Mouse (Mus musculus) kidney, postnatal 0 days (tissue): Measurements from ENCODE around the gene Zfp64. TPM values are rescaled to one million over a fixed set of nuclear protein-coding genes. Genes with fewer than 3 reads are reported as not detected.

ENCODE experiments used
- ATAC-seq: fragments of 200-750 bp; cut with Nextera tagmentation; replicated peaks from 2 replicates; pipeline ENCODE4 v1.8.0; 2017; ENCODE audit warnings: low read depth, moderate number of reproducible peaks, moderate TSS enrichment, moderate library complexity; ENCODE audit not compliant: low FRiP score
- DNase-seq: peaks from one replicate; pipeline ENCODE4 v3.0.0-alpha.2; 2016; ENCODE audit warnings: low spot score
- H3K27ac ChIP-seq: fragments of 300-500 bp; sonication (generic); 2 replicates; pipeline ENCODE4 v1.5.1; 2014; ENCODE audit warnings: mild to moderate bottlenecking
- H3K27me3 ChIP-seq: fragments of 300-500 bp; sonication (generic); 2 replicates; pipeline ENCODE4 v1.6.1; 2014; ENCODE audit warnings: low read length, mixed read lengths; ENCODE audit not compliant: insufficient read depth
- H3K36me3 ChIP-seq: fragments of 300-500 bp; sonication (generic); 2 replicates; pipeline ENCODE4 v1.6.1; 2014; ENCODE audit warnings: low read length, mixed read lengths; ENCODE audit not compliant: insufficient read depth
- H3K4me1 ChIP-seq: fragments of 300-500 bp; sonication (generic); replicated peaks from 2 replicates; pipeline ENCODE4 v1.6.1; 2014; ENCODE audit warnings: antibody characterized with exemption, low read length, mixed read lengths; ENCODE audit not compliant: insufficient read depth
- H3K4me2 ChIP-seq: fragments of 300-500 bp; sonication (generic); 2 replicates; pipeline ENCODE4 v1.6.1; 2014; ENCODE audit warnings: mild to moderate bottlenecking, low read length, moderate library complexity, mixed read lengths
- H3K4me3 ChIP-seq: fragments of 300-500 bp; sonication (generic); replicated peaks from 2 replicates; pipeline ENCODE4 v1.5.1; 2014; ENCODE audit warnings: low read depth, low read length
- H3K9ac ChIP-seq: fragments of 300-500 bp; sonication (generic); 2 replicates; pipeline ENCODE4 v1.6.1; 2014; ENCODE audit warnings: low read depth, low read length
- H3K9me3 ChIP-seq: fragments of 300-500 bp; sonication (generic); replicated peaks from 2 replicates; pipeline ENCODE4 v1.6.1; 2016; ENCODE audit warnings: low read length, inconsistent platforms, mixed read lengths
- CTCF ChIP-seq: IDR thresholded peaks from 2 replicates; pipeline ENCODE4 v1.5.1; 2016; ENCODE audit warnings: antibody characterized with exemption, low read depth, mild to moderate bottlenecking, moderate library complexity
- WGBS: fragments of 180-500 bp; shearing (Covaris S2); extraction: QIAGEN DNeasy Blood & Tissue Kit; methylation state at CpG from one replicate; pipeline ENCODE4 v1.1.7; 2014; 5-methylcytosine and 5-hydroxymethylcytosine counted together
- polyA plus RNA-seq: library from polyadenylated mRNA; unstranded; fragments of >200 nt; fragmentation: Nextera tagmentation; extraction: Ambion mirVana; gene quantifications from 2 replicates; pipeline ENCODE4 v1.2.1, GENCODE M21; 2015

Gene Zfp64
- polyA plus RNA-seq, 1 experiment from 2014 or later: 20.4 TPM

GRCm38 (mm10) chr2:168882997-168883396 is 72.4 kb downstream of the Zfp64 start:
- Histone ChIP-seq H3K4me1 (no peaks in the 10 kb centered on the region), H3K36me3 (no peaks in the 10 kb centered on the region), H3K27ac (no peak overlapping the region), H3K9me3 (no peaks in the 10 kb centered on the region), H3K4me3 (no peak overlapping the region), H3K27me3 (no peaks in the 10 kb centered on the region), H3K9ac (no peak overlapping the region), H3K4me2 (no peak overlapping the region)
- no peak for DNase-seq
- WGBS: 91% methylated on average over 1 of the region's 1 CpGs
- no peak for TF ChIP-seq CTCF
- no peak for ATAC-seq

- TF ChIP-seq CTCF: peak; percentile 72
- 48% methylated on average over 5 of the region's 5 CpGs for WGBS
- no peak overlapping the region for H3K4me2 ChIP-seq
- no peak for DNase-seq
- H3K9ac ChIP-seq: no peak overlapping the region
- no peak overlapping the region for H3K27ac ChIP-seq
- no peak for ATAC-seq
- no peaks in the 10 kb centered on the region for H3K27me3 ChIP-seq
- H3K4me3 ChIP-seq: no peak overlapping the region
- H3K9me3 ChIP-seq: no peaks in the 10 kb centered on the region
- no peaks in the 10 kb centered on the region for H3K4me1 ChIP-seq
- H3K36me3 ChIP-seq: no peaks in the 10 kb centered on the region
Measured at GRCm38 (mm10) chr2:168881927-168882326, 73.5 kb downstream of the Zfp64 start.

GRCm38 (mm10) chr2:168879573-168879972 is 75.8 kb downstream of the Zfp64 start:
- ATAC-seq (no peak), DNase-seq (no peak)
- WGBS: 86% methylated on average over 10 of the region's 10 CpGs
- H3K4me1 ChIP-seq: no peaks in the 10 kb centered on the region
- no peak overlapping the region for H3K4me2 ChIP-seq
- H3K27me3 ChIP-seq: no peaks in the 10 kb centered on the region
- H3K9ac ChIP-seq: no peak overlapping the region
- H3K27ac ChIP-seq: no peak overlapping the region
- TF ChIP-seq CTCF: peak; percentile 43; the same call in 1 of the 2 replicates
- no peaks in the 10 kb centered on the region for H3K9me3 ChIP-seq
- H3K4me3 ChIP-seq: no peak overlapping the region
- no peaks in the 10 kb centered on the region for H3K36me3 ChIP-seq

- Histone ChIP-seq H3K27me3 (no peaks in the 10 kb centered on the region), H3K4me3 (no peak overlapping the region), H3K9me3 (no peaks in the 10 kb centered on the region), H3K4me1 (no peaks in the 10 kb centered on the region), H3K36me3 (no peaks in the 10 kb centered on the region), H3K4me2 (no peak overlapping the region), H3K9ac (no peak overlapping the region), H3K27ac (no peak overlapping the region)
- ATAC-seq (no peak), DNase-seq (no peak)
- WGBS: 57% methylated on average over 8 of the region's 8 CpGs
- TF ChIP-seq CTCF: no peak
Measured at GRCm38 (mm10) chr2:168878708-168879107, 76.7 kb downstream of the Zfp64 start.

- Histone ChIP-seq H3K27ac (no peak overlapping the region), H3K9me3 (no peaks in the 10 kb centered on the region), H3K9ac (no peak overlapping the region), H3K4me1 (no peaks in the 10 kb centered on the region), H3K27me3 (no peaks in the 10 kb centered on the region), H3K36me3 (no peaks in the 10 kb centered on the region), H3K4me3 (no peak overlapping the region), H3K4me2 (no peak overlapping the region)
- DNase-seq (no peak), ATAC-seq (no peak)
- 86% methylated on average over 4 of the region's 4 CpGs for WGBS
- peak; percentile 42; the same call in 1 of the 2 replicates for TF ChIP-seq CTCF
Measured at GRCm38 (mm10) chr2:168878158-168878557, 77.2 kb downstream of the Zfp64 start.

- H3K4me2 ChIP-seq: no peak overlapping the region
- H3K9ac ChIP-seq: no peak overlapping the region
- H3K36me3 ChIP-seq: no peaks in the 10 kb centered on the region
- no peaks in the 10 kb centered on the region for H3K4me1 ChIP-seq
- H3K9me3 ChIP-seq: no peaks in the 10 kb centered on the region
- H3K27me3 ChIP-seq: no peaks in the 10 kb centered on the region
- TF ChIP-seq CTCF: no peak
- ATAC-seq (no peak), DNase-seq (no peak)
- H3K27ac ChIP-seq: no peak overlapping the region
- no peak overlapping the region for H3K4me3 ChIP-seq
- WGBS: 67% methylated on average over 10 of the region's 10 CpGs
Measured at GRCm38 (mm10) chr2:168876631-168877030, 78.8 kb downstream of the Zfp64 start.

- TF ChIP-seq CTCF: no peak
- no peaks in the 10 kb centered on the region for H3K9me3 ChIP-seq
- ATAC-seq (no peak), DNase-seq (no peak)
- no peak overlapping the region for H3K27ac ChIP-seq
- no peaks in the 10 kb centered on the region for H3K27me3 ChIP-seq
- H3K36me3 ChIP-seq: no peaks in the 10 kb centered on the region
- H3K4me1 ChIP-seq: no peaks in the 10 kb centered on the region
- no peak overlapping the region for H3K9ac ChIP-seq
- no peak overlapping the region for H3K4me3 ChIP-seq
- WGBS: 91% methylated on average over 6 of the region's 6 CpGs
- H3K4me2 ChIP-seq: no peak overlapping the region
Measured at GRCm38 (mm10) chr2:168874498-168874897, 80.9 kb downstream of the Zfp64 start.
